Mouse (Mus musculus): Measurements from ENCODE around the gene Tmem119.

GRCm38 (mm10) chr5:113842244-113842643 is 41.9 kb upstream of the Tmem119 start:
- TF ChIP-seq CTCF (IDR thresholded peaks at IDR 0.05; ENCODE audit: low read depth) (no peak), EP300 (IDR thresholded peaks at IDR 0.05; ENCODE audit: low read depth) (no peak)

All from liver, postnatal 0 days (tissue).